Mouse (Mus musculus): ENCODE results near the gene Nfe2l3. TPM values are rescaled to one million over a fixed set of nuclear protein-coding genes. Genes with fewer than 3 reads are reported as not detected.
"Not testable (repeated sequence)": the region's sequence is repeated elsewhere in the genome, so short reads cannot be mapped to it uniquely, and the experiment has no call there.

The Nfe2l3 gene
- total RNA-seq, 2 experiments from 2014 or later, result not detected

GRCm38 (mm10) chr6:51479136-51479731 lies 46.8 kb downstream of the Nfe2l3 start:
- peak; percentile 67 for ATAC-seq (replicated peaks; ENCODE audit: low FRiP score, poor library complexity, severe bottlenecking)

GRCm38 (mm10) chr6:51481548-51481947 lies 49.1 kb downstream of the Nfe2l3 start:
- ATAC-seq (replicated peaks; ENCODE audit: low FRiP score, poor library complexity, severe bottlenecking), result no peak

GRCm38 (mm10) chr6:51483861-51484260 lies 51.4 kb downstream of the Nfe2l3 start:
- no peak for ATAC-seq (replicated peaks; ENCODE audit: low FRiP score, poor library complexity, severe bottlenecking)

GRCm38 (mm10) chr6:51484556-51484955 lies 52.1 kb downstream of the Nfe2l3 start:
- ATAC-seq (replicated peaks; ENCODE audit: low FRiP score, poor library complexity, severe bottlenecking), result not testable (repeated sequence)

- ATAC-seq (replicated peaks; ENCODE audit: low FRiP score, poor library complexity, severe bottlenecking), result no peak
These were observed 53.2 kb downstream of the Nfe2l3 start for GRCm38 (mm10) chr6:51485646-51486045.

GRCm38 (mm10) chr6:51486076-51486710 lies 53.7 kb downstream of the Nfe2l3 start:
- ATAC-seq (replicated peaks; ENCODE audit: low FRiP score, poor library complexity, severe bottlenecking), result no peak

GRCm38 (mm10) chr6:51486731-51487130 lies 54.3 kb downstream of the Nfe2l3 start:
- no peak for ATAC-seq (replicated peaks; ENCODE audit: low FRiP score, poor library complexity, severe bottlenecking)

GRCm38 (mm10) chr6:51489787-51490186 lies 57.3 kb downstream of the Nfe2l3 start:
- no peak for ATAC-seq (replicated peaks; ENCODE audit: low FRiP score, poor library complexity, severe bottlenecking)

- no peak for ATAC-seq (replicated peaks; ENCODE audit: low FRiP score, poor library complexity, severe bottlenecking)
These were observed 65.0 kb downstream of the Nfe2l3 start for GRCm38 (mm10) chr6:51497321-51498111.

GRCm38 (mm10) chr6:51505671-51506070 lies 73.2 kb downstream of the Nfe2l3 start:
- ATAC-seq (replicated peaks; ENCODE audit: low FRiP score, poor library complexity, severe bottlenecking), result no peak

- no peak for ATAC-seq (replicated peaks; ENCODE audit: low FRiP score, poor library complexity, severe bottlenecking)
These were observed 75.1 kb downstream of the Nfe2l3 start for GRCm38 (mm10) chr6:51507556-51507955.

Other genes with a start within 250 kb of the Nfe2l3 start
- 435 and 484 TPM in 2 replicates for gene Hnrnpa2b1, start 37.2 kb downstream of the Nfe2l3 start, total RNA-seq (2015; ENCODE audit: low replicate concordance)
- gene Hnrnpa2b1, start 37.2 kb downstream of the Nfe2l3 start, total RNA-seq (2017; ENCODE audit: low replicate concordance), result 397 and 928 TPM in 2 replicates
- 84.6 and 122 TPM in 2 replicates for gene Cbx3, start 37.7 kb downstream of the Nfe2l3 start, total RNA-seq (2015; ENCODE audit: low replicate concordance)
- 119 and 148 TPM in 2 replicates for gene Cbx3, start 37.7 kb downstream of the Nfe2l3 start, total RNA-seq (2017; ENCODE audit: low replicate concordance)
- gene Snx10, start 91.2 kb downstream of the Nfe2l3 start, total RNA-seq (2015; ENCODE audit: low replicate concordance), result 17.8 and 21.7 TPM in 2 replicates
- gene Snx10, start 91.2 kb downstream of the Nfe2l3 start, total RNA-seq (2017; ENCODE audit: low replicate concordance), result 14.5 and 15.3 TPM in 2 replicates